In the genomic region with DNA sequence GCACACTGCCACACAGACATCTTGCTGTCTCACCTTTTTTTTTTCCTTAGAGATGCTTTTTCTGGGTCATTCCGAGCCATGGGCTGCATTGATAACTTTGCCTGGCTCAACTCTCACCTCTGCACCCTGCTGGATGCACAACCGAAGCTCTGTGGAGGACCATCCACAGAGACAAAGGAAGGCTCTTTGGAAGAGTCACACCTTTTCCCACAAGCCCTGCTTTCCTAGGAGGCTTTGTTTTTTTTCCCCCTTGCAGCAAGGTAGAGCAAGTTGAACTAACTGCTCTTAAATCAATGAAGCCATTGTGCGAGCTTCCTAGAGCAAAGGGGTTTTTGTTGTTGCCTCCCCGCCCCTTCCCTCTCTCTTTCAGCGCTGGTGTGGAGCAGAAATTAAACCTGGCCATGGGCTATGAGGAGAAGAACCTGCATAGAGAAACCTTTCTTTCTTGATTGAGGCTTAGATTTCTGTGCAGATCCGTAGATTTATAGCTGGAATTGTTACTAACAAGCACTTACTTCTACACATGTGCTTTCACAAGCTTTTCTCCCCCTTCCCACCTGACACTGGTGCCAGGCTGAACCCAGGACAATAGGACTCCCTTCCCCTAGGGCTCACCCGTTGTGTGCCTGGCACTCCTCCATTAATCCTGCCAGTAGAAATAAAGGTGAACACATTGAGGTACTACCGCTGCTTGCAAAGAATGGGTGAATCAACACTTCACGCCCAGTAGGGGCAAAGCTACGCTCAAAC, we compare ENCODE assay signal across 19 mouse cellular contexts.
A peak's percentile ranks its signal among the peaks of the same experiment; 100 is the strongest.
DNase-seq lines count a peak whose midpoint lies in the region; ATAC-seq lines count a peak whose summit lies in the region.
"Had no signal": no experiment of that assay in that cellular context is flagged by ENCODE, and none has a peak within 500 bp of the region (broad histone marks: within the 10 kb centered on the region; RNA-seq: fewer than 3 reads in every experiment).

No protein-coding gene starts in this region.

- ATAC-seq in kidney, embryonic 14.5 days (ENCODE audit: low FRiP score, low TSS enrichment), result peak; percentile 46; the same call in 1 of the 2 replicates
- ATAC-seq in frontal cortex, adult (ENCODE audit: low TSS enrichment), result no peak; the same call in 1 of the 2 replicates
- ATAC-seq: CD4-positive, CD25-positive, alpha-beta regulatory T cell, adult 4 months; midbrain, embryonic 13.5 days had no signal

- H3K27me3 ChIP-seq in kidney, embryonic 14.5 days (ENCODE audit: control insufficient read depth, insufficient read depth, low read length), result no peaks in the 10 kb centered on the region
- no peaks in the 10 kb centered on the region for H3K27me3 ChIP-seq in limb, embryonic 10.5 days (ENCODE audit: low read depth, poor library complexity, severe bottlenecking)
- H3K27me3 ChIP-seq: hindbrain, embryonic 15.5 days; midbrain, embryonic 13.5 days had no signal

- H3K4me2 ChIP-seq in kidney, embryonic 14.5 days (replicated peaks; ENCODE audit: low read depth, low read length), result no peak overlapping the region
- H3K4me2 ChIP-seq: hindbrain, embryonic 15.5 days; midbrain, embryonic 13.5 days had no signal

- H3K9me3 ChIP-seq in kidney, embryonic 14.5 days (ENCODE audit: control insufficient read depth, low read length), result no peaks in the 10 kb centered on the region
- H3K9me3 ChIP-seq in limb, embryonic 10.5 days (replicated peaks), result no peaks in the 10 kb centered on the region
- H3K9me3 ChIP-seq: hindbrain, embryonic 15.5 days; midbrain, embryonic 13.5 days had no signal

- DNase-seq in kidney, adult 8-10 months, result no peak
- peak; percentile 68 for DNase-seq in ES-CJ7 (ENCODE audit: low read depth, low spot score)
- peak; percentile 3 for DNase-seq in Muller cell, postnatal 12 days (ENCODE audit: inconsistent ontology term)
- DNase-seq in limb, embryonic 10.5 days (ENCODE audit: low spot score), result no peak
- DNase-seq in neural tube, embryonic 10.5 days (ENCODE audit: extremely low spot score, low spot score), result no peak
- no peak for DNase-seq in left cerebral cortex, adult 9 months (ENCODE audit: low spot score in 2 of 2)
- DNase-seq: cerebellum, postnatal 25 days; heart, adult 18-20 months; kidney, adult 9 months; layer of hippocampus, adult 9-11 months; thymus, postnatal 36 days had no signal

- H3K27ac ChIP-seq in kidney, embryonic 14.5 days (ENCODE audit: low read depth, low read length), result no peak overlapping the region
- H3K27ac ChIP-seq in limb, embryonic 10.5 days, result peak overlapping the region; percentile 36; the same call in 1 of the 2 replicates
- H3K27ac ChIP-seq: hindbrain, embryonic 15.5 days; liver, embryonic 14.5 days; macrophage; midbrain, embryonic 13.5 days had no signal

- H3K4me3 ChIP-seq in kidney, embryonic 14.5 days (ENCODE audit: low read length), result no peak overlapping the region
- H3K4me3 ChIP-seq in limb, embryonic 10.5 days, result no peak overlapping the region
- H3K4me3 ChIP-seq: hindbrain, embryonic 15.5 days; midbrain, embryonic 13.5 days; myocyte had no signal

- 62% methylated on average over 10 of the region's 10 CpGs for WGBS in kidney, embryonic 14.5 days
- 74% methylated on average over 10 of the region's 10 CpGs for WGBS in limb, embryonic 10.5 days

- no peak overlapping the region for H3K9ac ChIP-seq in kidney, embryonic 14.5 days (ENCODE audit: low read depth, low read length)
- H3K9ac ChIP-seq: hindbrain, embryonic 15.5 days; liver, embryonic 14.5 days; midbrain, embryonic 13.5 days had no signal

- no peaks in the 10 kb centered on the region for H3K4me1 ChIP-seq in kidney, embryonic 14.5 days (ENCODE audit: control insufficient read depth, insufficient read depth, low read length)
- H3K4me1 ChIP-seq in limb, embryonic 10.5 days, result no peaks in the 10 kb centered on the region
- H3K4me1 ChIP-seq: hindbrain, embryonic 15.5 days; midbrain, embryonic 13.5 days had no signal

- no peaks in the 10 kb centered on the region for H3K36me3 ChIP-seq in kidney, embryonic 14.5 days (ENCODE audit: control insufficient read depth, insufficient read depth, low read length)
- no peaks in the 10 kb centered on the region for H3K36me3 ChIP-seq in limb, embryonic 10.5 days
- H3K36me3 ChIP-seq: hindbrain, embryonic 15.5 days; midbrain, embryonic 13.5 days had no signal

Comparison
In these comparisons a context has a peak if more than half of its experiments do, and no peak if none do; other contexts are left out.
1. DNase-seq: peak in ES-CJ7 (single experiment) and Muller cell, postnatal 12 days (single experiment); none in kidney, adult 8-10 months (0 of 2), limb, embryonic 10.5 days (single experiment), neural tube, embryonic 10.5 days (single experiment) and left cerebral cortex, adult 9 months (0 of 2).